In genomic region chr9:105395218-105395627, GRCm38 (mm10) we compare ENCODE assay signal across 8 mouse cellular contexts. TPM values are rescaled to one million over a fixed set of nuclear protein-coding genes. Genes with fewer than 3 reads are reported as not detected.
DNase-seq lines count a peak whose midpoint lies in the region; ATAC-seq and TF ChIP-seq lines count a peak whose summit lies in the region.

Gene Aste1 (plus strand): TSS chr9:105395392.
Gene Nek11 (minus strand): TSS chr9:105395524.

- H3K4me1 ChIP-seq in erythroblast, embryonic 14.5 days (ENCODE audit: control insufficient read depth) = peaks cover 33% of the 10 kb centered on the region
- peaks cover 13% of the 10 kb centered on the region for H3K4me1 ChIP-seq in heart, embryonic 11.5 days (ENCODE audit: control insufficient read depth, insufficient read depth, low read length)
- peaks cover 21% of the 10 kb centered on the region for H3K4me1 ChIP-seq in kidney, embryonic 16.5 days (ENCODE audit: insufficient read depth, low read length)
- peaks cover 3% of the 10 kb centered on the region; the same call in 1 of the 2 replicates for H3K4me1 ChIP-seq in liver, adult 2 months (ENCODE audit: control insufficient read depth, insufficient read depth, low read length)

- H3K9ac ChIP-seq in heart, embryonic 11.5 days (ENCODE audit: low read depth, low read length) = peak within 1 kb of the TSS; percentile 79
- peak within 1 kb of the TSS; percentile 74 for H3K9ac ChIP-seq in kidney, embryonic 16.5 days (replicated peaks; ENCODE audit: low read length)
- peak within 1 kb of the TSS; percentile 74 for H3K9ac ChIP-seq in liver, adult 2 months (ENCODE audit: low read depth, low read length)

- H3K4me2 ChIP-seq in heart, embryonic 11.5 days = peak within 1 kb of the TSS; percentile 83
- peak within 1 kb of the TSS; percentile 74 for H3K4me2 ChIP-seq in kidney, embryonic 16.5 days (replicated peaks; ENCODE audit: low read depth, low read length)
- peak within 1 kb of the TSS; percentile 87 for H3K4me2 ChIP-seq in myocyte (ENCODE audit: low read depth)

- H3K36me3 ChIP-seq in C2C12 (ENCODE audit: control insufficient read depth, insufficient read depth) (peaks cover 20% of the 10 kb centered on the region), myocyte (ENCODE audit: control insufficient read depth, insufficient read depth) (peaks cover 6% of the 10 kb centered on the region)
- H3K36me3 ChIP-seq in erythroblast, embryonic 14.5 days (ENCODE audit: control insufficient read depth) = peaks cover 28% of the 10 kb centered on the region
- no peaks in the 10 kb centered on the region for H3K36me3 ChIP-seq in heart, embryonic 11.5 days (ENCODE audit: control insufficient read depth, insufficient read depth, low read length)
- H3K36me3 ChIP-seq in kidney, embryonic 16.5 days (ENCODE audit: insufficient read depth, low read length) = peaks cover 14% of the 10 kb centered on the region
- peaks cover 15% of the 10 kb centered on the region for H3K36me3 ChIP-seq in liver, adult 2 months (ENCODE audit: control insufficient read depth, insufficient read depth, low read length)
- H3K36me3 ChIP-seq in splenic B cell, adult 2 months (ENCODE audit: control insufficient read depth, insufficient read depth, low read length, poor library complexity, severe bottlenecking) = no peaks in the 10 kb centered on the region

- H3K27me3 ChIP-seq in C2C12 (ENCODE audit: control insufficient read depth, insufficient read depth, insufficient read length) (no peaks in the 10 kb centered on the region), myocyte (ENCODE audit: control insufficient read depth, insufficient read depth, insufficient read length) (no peaks in the 10 kb centered on the region)
- H3K27me3 ChIP-seq in erythroblast, embryonic 14.5 days (ENCODE audit: control insufficient read depth) = peaks cover 12% of the 10 kb centered on the region
- no peaks in the 10 kb centered on the region for H3K27me3 ChIP-seq in heart, embryonic 11.5 days (ENCODE audit: control insufficient read depth, insufficient read depth, low read length)
- H3K27me3 ChIP-seq in kidney, embryonic 16.5 days (ENCODE audit: insufficient read depth, low read length) = no peaks in the 10 kb centered on the region
- no peaks in the 10 kb centered on the region for H3K27me3 ChIP-seq in liver, adult 2 months (ENCODE audit: control insufficient read depth, insufficient read depth, low read length)
- no peaks in the 10 kb centered on the region for H3K27me3 ChIP-seq in splenic B cell, adult 2 months (ENCODE audit: control insufficient read depth, insufficient read depth, low read length, poor library complexity, severe bottlenecking)

- H3K79me3 ChIP-seq in C2C12 (ENCODE audit: low read depth) = peaks cover 16% of the 10 kb centered on the region

- no peaks in the 10 kb centered on the region for H3K9me3 ChIP-seq in erythroblast, embryonic 14.5 days (ENCODE audit: control insufficient read depth, low read length)
- no peaks in the 10 kb centered on the region for H3K9me3 ChIP-seq in heart, embryonic 11.5 days (replicated peaks; ENCODE audit: control insufficient read depth, low read length)
- H3K9me3 ChIP-seq in kidney, embryonic 16.5 days (ENCODE audit: low read length) = no peaks in the 10 kb centered on the region

- peak within 1 kb of the TSS; percentile 46 for H3K4me3 ChIP-seq in C2C12 (ENCODE audit: insufficient read depth, poor library complexity, severe bottlenecking)
- H3K4me3 ChIP-seq in erythroblast, embryonic 14.5 days (replicated peaks) = peak within 1 kb of the TSS; percentile 92
- peak within 1 kb of the TSS; percentile 80 for H3K4me3 ChIP-seq in heart, embryonic 11.5 days (ENCODE audit: low read depth, low read length)
- peak within 1 kb of the TSS; percentile 73 for H3K4me3 ChIP-seq in kidney, embryonic 16.5 days (ENCODE audit: low read length)
- peak within 1 kb of the TSS; percentile 61 for H3K4me3 ChIP-seq in liver, adult 2 months (ENCODE audit: insufficient read depth, low read depth, low read length)
- peak within 1 kb of the TSS; percentile 48 for H3K4me3 ChIP-seq in myocyte

- WGBS in heart, embryonic 11.5 days (ENCODE audit: insufficient replicate concordance) = 0% methylated on average over 44 of the region's 44 CpGs
- under 1% methylated on average over 44 of the region's 44 CpGs for WGBS in kidney, embryonic 16.5 days
- WGBS in liver, adult 2 months = under 1% methylated on average over 44 of the region's 44 CpGs

- peak; percentile 96 for ATAC-seq in heart, embryonic 11.5 days (replicated peaks; ENCODE audit: insufficient number of reproducible peaks, low FRiP score, low TSS enrichment)
- peak; percentile 99 for ATAC-seq in kidney, embryonic 16.5 days (ENCODE audit: low FRiP score, low TSS enrichment)

- peak; percentile 27; the same call in 1 of the 2 replicates for TF ChIP-seq POLR2A in brain, embryonic 14.5 days (IDR thresholded peaks at IDR 0.05; ENCODE audit: borderline replicate concordance, extremely low read depth, insufficient read depth, insufficient read length, poor library complexity, severe bottlenecking)
- TF ChIP-seq POLR2A in liver, adult 2 months (IDR thresholded peaks at IDR 0.05; ENCODE audit: extremely low read depth, insufficient read depth, low read length) = no peak
- TF ChIP-seq POLR2A in myocyte (IDR thresholded peaks at IDR 0.05; ENCODE audit: insufficient read length, low read depth) = peak; percentile 54

- TF ChIP-seq CTCF in C2C12 (IDR thresholded peaks at IDR 0.05; ENCODE audit: control insufficient read depth, insufficient read depth, insufficient read length) = no peak
- TF ChIP-seq CTCF in brain, embryonic 14.5 days (IDR thresholded peaks at IDR 0.05; ENCODE audit: borderline replicate concordance, extremely low read depth, insufficient read depth, insufficient read length) = no peak
- TF ChIP-seq CTCF in liver, adult 2 months (IDR thresholded peaks at IDR 0.05; ENCODE audit: low read depth, low read length) = no peak

- peak within 1 kb of the TSS; percentile 98 for H3K27ac ChIP-seq in heart, embryonic 11.5 days (ENCODE audit: low read depth, low read length)
- peak within 1 kb of the TSS; percentile 95 for H3K27ac ChIP-seq in kidney, embryonic 16.5 days (ENCODE audit: low read length)
- peak within 1 kb of the TSS; percentile 67 for H3K27ac ChIP-seq in liver, adult 2 months (replicated peaks; ENCODE audit: insufficient read depth, low read depth, low read length)

- peak; percentile 96 for DNase-seq in brain, embryonic 14.5 days (ENCODE audit: low read depth)
- DNase-seq in liver, adult 2 months (ENCODE audit: extremely low read depth, low read depth, low spot score) = peak; percentile 83
- peak; percentile 95 for DNase-seq in splenic B cell, adult 2 months (ENCODE audit: low read depth, low spot score)

- H3ac ChIP-seq in C2C12 (ENCODE audit: control insufficient read depth, insufficient read length, low read depth) (peak within 1 kb of the TSS; percentile 60), myocyte (ENCODE audit: control insufficient read depth, insufficient read length) (peak within 1 kb of the TSS; percentile 37)

- H3K79me2 ChIP-seq in C2C12 (ENCODE audit: control insufficient read depth, insufficient read depth) (peaks cover 45% of the 10 kb centered on the region), myocyte (ENCODE audit: control insufficient read depth, insufficient read depth) (peaks cover 28% of the 10 kb centered on the region)
- 0 out of 2 replicates have a peak, but pooled peaks cover 6% of the 10 kb centered on the region for H3K79me2 ChIP-seq in liver, adult 2 months (ENCODE audit: control insufficient read depth, insufficient read depth, low read length)

TF ChIP-seq in C2C12, 6 proteins besides CTCF, POLR2A, EP300 and RAD21:
- TF ChIP-seq MYOD1 (IDR thresholded peaks at IDR 0.05; ENCODE audit: control insufficient read depth, insufficient read length, low read depth) (no peak), USF1 (IDR thresholded peaks at IDR 0.05; ENCODE audit: low read depth) (no peak), MYOG (IDR thresholded peaks at IDR 0.05; ENCODE audit: control insufficient read depth, extremely low read depth, insufficient read length) (no peak), MAX (IDR thresholded peaks at IDR 0.05) (no peak), FOSL1 (IDR thresholded peaks at IDR 0.05; ENCODE audit: insufficient read depth, low read length, poor library complexity, severe bottlenecking) (no peak), CEBPB (IDR thresholded peaks at IDR 0.05; ENCODE audit: low read depth) (no peak)

TF ChIP-seq in myocyte, 11 proteins besides CTCF, POLR2A, EP300 and RAD21:
- peak; percentile 79 for TF ChIP-seq POLR2AphosphoS2 (IDR thresholded peaks at IDR 0.05; ENCODE audit: insufficient read length, low read depth)
- TF ChIP-seq REST (IDR thresholded peaks at IDR 0.05; ENCODE audit: insufficient read depth, insufficient read length) = no peak
- TF ChIP-seq CEBPB (IDR thresholded peaks at IDR 0.05; ENCODE audit: insufficient read depth, poor library complexity, severe bottlenecking) = no peak
- no peak for TF ChIP-seq MYOD1 (IDR thresholded peaks at IDR 0.05; ENCODE audit: control insufficient read depth in 1 of 3, insufficient read length in 2 of 3, low read depth in 2 of 3)
- TF ChIP-seq TCF12 (IDR thresholded peaks at IDR 0.05; ENCODE audit: insufficient read depth, poor library complexity, severe bottlenecking) = no peak
- TF ChIP-seq E2F4 (IDR thresholded peaks at IDR 0.05; ENCODE audit: insufficient read depth) = no peak

RNA-seq across cellular contexts. Expression of gene Aste1, which starts in this region (rescaled TPM):
- polyA plus RNA-seq in C2C12 (2012; fragmentation: generic; extraction: Trizol) = 3.3 TPM
- polyA plus RNA-seq in brain, embryonic 14.5 days (2012; rRNA removed) = 8.8 and 9.8 TPM in 2 replicates
- 0.21 TPM in 2 replicates for polyA plus RNA-seq in erythroblast, embryonic 14.5 days (2012)
- polyA plus RNA-seq in heart, embryonic 11.5 days (2014; fragmentation: Nextera tagmentation; extraction: Ambion mirVana) = 14.6 and 19.3 TPM in 2 replicates
- polyA plus RNA-seq in kidney, embryonic 16.5 days (2015; fragmentation: Nextera tagmentation; extraction: Ambion mirVana) = 13.1 and 15.1 TPM in 2 replicates
- total RNA-seq in liver, adult 2 months (2014; rRNA removed) = 3.2 and 3.6 TPM in 2 replicates
- polyA plus RNA-seq in liver, adult 2 months (2012; rRNA removed) = 2.2 and 2.5 TPM in 2 replicates
- 2.7 TPM for polyA plus RNA-seq in myocyte (2012; fragmentation: generic; extraction: Trizol)

RNA-seq across cellular contexts. Expression of gene Nek11, which starts in this region (rescaled TPM):
- polyA plus RNA-seq in C2C12 (2012; fragmentation: generic; extraction: Trizol) (0.05 TPM), myocyte (2012; fragmentation: generic; extraction: Trizol) (0.05 TPM)
- polyA plus RNA-seq in brain, embryonic 14.5 days (2012; rRNA removed) = 1.1 and 1.8 TPM in 2 replicates
- 0.03 TPM in 1 of 2 replicates, not detected in the other for polyA plus RNA-seq in erythroblast, embryonic 14.5 days (2012)
- polyA plus RNA-seq in heart, embryonic 11.5 days (2014; fragmentation: Nextera tagmentation; extraction: Ambion mirVana) = 0.30 TPM in 2 replicates
- polyA plus RNA-seq in kidney, embryonic 16.5 days (2015; fragmentation: Nextera tagmentation; extraction: Ambion mirVana) = 0.60 and 0.67 TPM in 2 replicates
- total RNA-seq in liver, adult 2 months (2014; rRNA removed) = not detected in 2 replicates
- polyA plus RNA-seq in liver, adult 2 months (2012; rRNA removed) = not detected in 2 replicates

Comparison
In these comparisons a context has a peak if more than half of its experiments do, and no peak if none do; other contexts are left out.
1. Peak in every context shown above with its lines: DNase-seq, ATAC-seq, H3K4me3 ChIP-seq and H3K27ac ChIP-seq.